Mouse (Mus musculus) lung, embryonic 14.5 days (tissue): Measurements from ENCODE around the gene Tns3. TPM values are rescaled to one million over a fixed set of nuclear protein-coding genes. Genes with fewer than 3 reads are reported as not detected.
A peak's percentile ranks its signal among the peaks of the same experiment; 100 is the strongest.

Source experiments
- ATAC-seq: fragments of 200-750 bp; cut with Nextera tagmentation; 2 replicates; pipeline ENCODE4 v1.8.0; 2017; ENCODE audit warnings: mild to moderate bottlenecking, moderate TSS enrichment, moderate library complexity; ENCODE audit not compliant: insufficient read depth
- DNase-seq: peaks from one replicate; pipeline ENCODE4 v3.0.0-alpha.2; 2015
- H3K27ac ChIP-seq: fragments of 300-500 bp; sonication (generic); 2 replicates; pipeline ENCODE4 v1.5.1; 2014; ENCODE audit warnings: low read depth, mild to moderate bottlenecking, moderate library complexity
- H3K27me3 ChIP-seq: fragments of 300-500 bp; sonication (generic); 2 replicates; pipeline ENCODE4 v1.6.1; 2014; ENCODE audit warnings: low read length, control low read depth; ENCODE audit not compliant: insufficient read depth
- H3K36me3 ChIP-seq: fragments of 300-500 bp; sonication (generic); 2 replicates; pipeline ENCODE4 v1.6.1; 2014; ENCODE audit warnings: control low read depth; ENCODE audit not compliant: insufficient read depth
- H3K4me1 ChIP-seq: fragments of 300-500 bp; sonication (generic); 2 replicates; pipeline ENCODE4 v1.6.1; 2014; ENCODE audit warnings: antibody characterized with exemption, control low read depth; ENCODE audit not compliant: insufficient read depth
- H3K4me2 ChIP-seq: fragments of 300-500 bp; sonication (generic); 2 replicates; pipeline ENCODE4 v1.6.1; 2014; ENCODE audit warnings: mild to moderate bottlenecking
- H3K4me3 ChIP-seq: fragments of 300-500 bp; sonication (generic); 2 replicates; pipeline ENCODE4 v1.5.1; 2014; ENCODE audit warnings: low read depth, low read length
- H3K9ac ChIP-seq: fragments of 300-500 bp; sonication (generic); 2 replicates; pipeline ENCODE4 v1.6.1; 2014
- H3K9me3 ChIP-seq: fragments of 300-500 bp; sonication (generic); 2 replicates; pipeline ENCODE4 v1.6.1; 2016; ENCODE audit warnings: low read depth, low read length, control low read depth
- CTCF ChIP-seq: IDR thresholded peaks from 2 replicates; pipeline ENCODE4 v1.5.1; 2016; ENCODE audit warnings: antibody characterized with exemption, low read depth
- WGBS: fragments of 180-500 bp; shearing (Covaris S2); extraction: QIAGEN DNeasy Blood & Tissue Kit; methylation state at CpG from one replicate; pipeline ENCODE4 v1.1.7; 2014; 5-methylcytosine and 5-hydroxymethylcytosine counted together
- polyA plus RNA-seq: library from polyadenylated mRNA; unstranded; fragments of >200 nt; fragmentation: Nextera tagmentation; extraction: Ambion mirVana; gene quantifications from 2 replicates; pipeline ENCODE4 v1.2.1, GENCODE M21; 2014

Tns3 gene
- polyA plus RNA-seq, 1 experiment from 2014 or later = 41.0 TPM

DNA sequence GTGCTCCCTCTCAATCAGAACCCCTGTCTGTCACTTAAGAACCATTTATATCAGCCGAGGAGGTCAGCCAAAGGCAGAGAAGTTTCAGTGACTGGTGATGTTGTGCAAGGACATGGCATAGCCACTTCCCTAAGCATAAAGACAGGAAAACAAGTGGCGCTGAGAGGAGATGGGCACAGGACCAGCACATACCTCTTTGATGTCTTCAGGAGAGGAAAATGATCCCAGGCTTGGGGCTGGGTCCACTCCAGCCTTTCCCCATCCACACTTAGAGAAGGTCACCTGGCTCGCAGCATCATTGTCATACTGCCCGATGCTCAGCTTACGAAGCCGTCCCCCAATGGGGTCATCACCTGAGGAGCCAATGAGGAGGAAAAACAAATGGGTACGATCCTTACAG, 185.0 kb downstream of the Tns3 start:
- TF ChIP-seq CTCF = no peak
- Histone ChIP-seq H3K4me2 (no peak overlapping the region), H3K27ac (no peak overlapping the region), H3K27me3 (no peaks in the 10 kb centered on the region), H3K4me3 (no peak overlapping the region), H3K4me1 (no peaks in the 10 kb centered on the region), H3K9ac (no peak overlapping the region), H3K9me3 (no peaks in the 10 kb centered on the region), H3K36me3 (peaks cover 43% of the 10 kb centered on the region)
- ATAC-seq = no peak
- WGBS = 94% methylated on average over 7 of the region's 7 CpGs
- DNase-seq = no peak

DNA sequence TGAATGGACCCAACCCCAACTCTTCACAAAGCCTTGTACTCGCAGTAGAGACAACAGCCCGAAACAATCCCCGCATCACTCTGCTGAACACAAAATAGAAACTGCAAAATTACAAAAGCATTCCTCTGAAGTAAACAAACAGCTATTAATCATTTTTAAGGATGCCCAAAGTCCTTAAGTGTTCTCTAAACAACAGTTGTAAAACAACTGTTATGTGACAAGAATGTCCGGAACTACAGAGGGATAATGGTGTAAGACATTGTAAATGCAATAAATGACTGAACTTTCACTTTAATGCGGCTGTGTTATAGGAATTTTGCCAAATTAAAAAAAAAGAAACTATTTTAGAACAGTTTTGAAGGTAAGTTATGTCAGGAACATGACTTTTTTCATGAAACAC, 190.7 kb downstream of the Tns3 start:
- ATAC-seq (no peak), DNase-seq (peak; percentile 69)
- peaks cover 30% of the 10 kb centered on the region for H3K4me1 ChIP-seq
- no peak overlapping the region for H3K4me3 ChIP-seq
- H3K4me2 ChIP-seq = no peak overlapping the region
- no peak overlapping the region for H3K27ac ChIP-seq
- no peak for TF ChIP-seq CTCF
- H3K36me3 ChIP-seq = peaks cover 33% of the 10 kb centered on the region
- 54% methylated on average over 5 of the region's 5 CpGs for WGBS
- H3K27me3 ChIP-seq = no peaks in the 10 kb centered on the region
- H3K9me3 ChIP-seq = no peaks in the 10 kb centered on the region
- H3K9ac ChIP-seq = no peak overlapping the region

DNA sequence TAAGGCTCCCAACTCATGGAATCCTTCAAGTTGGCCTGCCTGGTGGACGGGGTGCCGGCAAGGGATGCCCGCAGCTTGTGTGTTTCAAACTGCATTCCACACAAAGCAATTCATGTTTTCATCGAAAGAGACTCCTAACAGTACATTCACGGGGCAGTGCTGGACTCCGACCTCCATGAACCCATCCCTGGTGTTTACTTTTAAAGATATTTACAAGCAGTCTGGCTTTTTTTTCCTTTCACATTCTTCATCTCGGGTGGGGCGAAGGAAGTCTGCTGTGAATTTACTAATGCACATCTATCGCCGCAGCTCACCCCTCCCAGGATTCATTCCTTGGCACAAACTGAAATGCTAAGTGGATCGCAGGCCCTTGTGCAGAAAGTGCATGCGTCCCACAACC, 191.9 kb downstream of the Tns3 start:
- TF ChIP-seq CTCF = no peak
- 57% methylated on average over 12 of the region's 12 CpGs for WGBS
- peaks cover 21% of the 10 kb centered on the region for H3K36me3 ChIP-seq
- ATAC-seq (no peak), DNase-seq (peak; percentile 42)
- H3K27ac ChIP-seq = peak overlapping the region; percentile 27; the same call in 1 of the 2 replicates
- H3K27me3 ChIP-seq = no peaks in the 10 kb centered on the region
- peaks cover 34% of the 10 kb centered on the region for H3K4me1 ChIP-seq
- no peak overlapping the region for H3K4me3 ChIP-seq
- no peak overlapping the region for H3K9ac ChIP-seq
- no peak overlapping the region for H3K4me2 ChIP-seq
- H3K9me3 ChIP-seq = no peaks in the 10 kb centered on the region

DNA sequence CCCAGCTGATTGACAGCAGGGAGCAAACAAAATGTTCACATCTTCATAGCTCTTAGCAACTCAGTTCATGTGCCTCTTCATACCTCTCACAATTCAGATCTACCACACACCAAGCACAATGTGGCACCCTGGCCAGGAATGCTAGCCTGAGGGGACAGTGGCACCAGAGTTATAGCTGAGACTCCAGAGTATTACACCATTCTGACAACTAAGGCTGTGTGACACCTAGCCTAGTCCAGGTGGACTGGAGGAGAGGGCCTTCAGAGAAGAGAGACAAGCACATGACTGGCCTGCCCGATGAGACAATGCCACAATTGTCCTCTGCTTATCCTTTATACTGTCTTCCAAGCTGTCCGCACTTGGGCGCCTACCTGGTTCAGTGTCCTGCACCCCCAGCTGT, 192.8 kb downstream of the Tns3 start:
- no peak for TF ChIP-seq CTCF
- no peak overlapping the region for H3K27ac ChIP-seq
- WGBS = 89% methylated on average over 3 of the region's 3 CpGs
- no peak overlapping the region for H3K4me3 ChIP-seq
- H3K9ac ChIP-seq = no peak overlapping the region
- no peaks in the 10 kb centered on the region for H3K27me3 ChIP-seq
- no peak for DNase-seq
- no peak overlapping the region for H3K4me2 ChIP-seq
- H3K9me3 ChIP-seq = no peaks in the 10 kb centered on the region
- no peak for ATAC-seq
- H3K4me1 ChIP-seq = peaks cover 42% of the 10 kb centered on the region
- H3K36me3 ChIP-seq = peaks cover 12% of the 10 kb centered on the region; the same call in 1 of the 2 replicates

DNA sequence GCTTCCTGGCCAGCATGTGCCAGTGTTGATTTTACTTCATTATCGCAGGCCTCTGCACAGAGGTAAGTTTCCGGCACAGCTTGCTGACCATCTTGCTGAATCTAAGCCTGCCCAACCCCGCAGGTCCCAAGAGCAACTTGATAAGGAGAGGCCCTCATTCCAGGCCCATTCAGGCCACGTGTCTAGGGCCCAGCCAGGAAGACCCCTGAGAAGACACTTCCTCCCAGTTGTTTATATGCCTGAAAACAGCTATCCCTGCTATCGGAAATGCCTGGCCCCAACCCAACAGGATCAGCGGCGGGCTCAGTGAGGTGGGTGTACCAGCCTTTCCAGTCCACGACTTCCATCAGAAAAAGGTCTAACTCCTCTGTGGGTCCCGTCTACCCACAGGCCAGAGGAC, 194.8 kb downstream of the Tns3 start:
- Histone ChIP-seq H3K36me3 (0 out of 2 replicates have a peak, but pooled peaks cover 7% of the 10 kb centered on the region), H3K4me3 (no peak overlapping the region), H3K4me1 (peaks cover 45% of the 10 kb centered on the region), H3K9ac (no peak overlapping the region), H3K4me2 (peak overlapping the region; percentile 91), H3K27ac (peak overlapping the region; percentile 90), H3K9me3 (no peaks in the 10 kb centered on the region), H3K27me3 (no peaks in the 10 kb centered on the region)
- 27% methylated on average over 9 of the region's 9 CpGs for whole genome bisulfite sequencing
- DNase-seq (peak; percentile 60), ATAC-seq (no peak; the same call in 1 of the 2 replicates)
- TF ChIP-seq CTCF = no peak

DNA sequence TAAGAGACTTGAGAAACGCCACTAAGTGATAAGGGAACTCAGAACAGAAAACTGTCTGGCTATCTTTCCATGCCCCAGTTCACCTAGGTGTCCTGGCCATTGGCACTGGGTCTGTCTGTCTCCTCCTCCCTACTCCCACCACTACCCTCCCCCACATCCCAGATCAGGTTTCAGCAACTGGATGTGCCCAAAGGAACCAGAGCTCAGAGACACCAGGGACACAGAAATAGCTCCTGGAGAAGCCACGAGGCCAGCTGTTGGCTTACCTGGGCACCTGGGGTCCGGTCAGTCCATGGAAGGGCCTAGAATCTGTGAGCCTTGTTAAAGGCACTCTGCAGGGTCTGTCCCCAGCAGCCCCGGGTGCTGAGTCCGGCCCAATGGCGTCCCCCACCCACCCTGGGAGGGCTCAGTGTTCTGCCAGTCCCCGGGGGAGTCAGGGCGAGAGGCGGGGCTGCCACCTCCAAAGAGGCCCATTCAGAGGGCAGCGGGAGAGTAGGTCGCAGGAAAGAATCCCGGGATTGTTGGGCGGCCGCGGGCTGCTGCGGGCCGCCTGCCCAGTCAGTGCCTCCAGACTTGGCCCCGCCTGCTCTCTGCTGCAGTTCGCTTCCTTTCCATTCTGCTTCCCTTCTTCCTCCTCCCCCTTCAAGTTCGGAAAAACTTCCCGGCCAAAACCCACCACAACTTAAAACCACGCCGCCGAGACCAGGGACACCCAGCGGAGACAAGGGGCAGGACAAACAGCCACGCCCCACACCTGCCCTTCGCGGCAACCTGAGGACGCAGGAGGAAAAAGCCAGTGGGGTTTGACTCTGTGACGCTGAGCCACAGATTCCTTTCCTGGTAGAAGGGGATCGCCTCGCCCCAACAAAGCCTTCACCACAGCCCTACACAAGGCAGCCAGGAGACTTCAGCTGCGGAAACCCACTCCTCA, 195.9 kb downstream of the Tns3 start:
- peak overlapping the region; percentile 56 for H3K4me3 ChIP-seq
- peaks cover 43% of the 10 kb centered on the region for H3K4me1 ChIP-seq
- peak; percentile 38; the same call in 1 of the 2 replicates for TF ChIP-seq CTCF

DNA sequence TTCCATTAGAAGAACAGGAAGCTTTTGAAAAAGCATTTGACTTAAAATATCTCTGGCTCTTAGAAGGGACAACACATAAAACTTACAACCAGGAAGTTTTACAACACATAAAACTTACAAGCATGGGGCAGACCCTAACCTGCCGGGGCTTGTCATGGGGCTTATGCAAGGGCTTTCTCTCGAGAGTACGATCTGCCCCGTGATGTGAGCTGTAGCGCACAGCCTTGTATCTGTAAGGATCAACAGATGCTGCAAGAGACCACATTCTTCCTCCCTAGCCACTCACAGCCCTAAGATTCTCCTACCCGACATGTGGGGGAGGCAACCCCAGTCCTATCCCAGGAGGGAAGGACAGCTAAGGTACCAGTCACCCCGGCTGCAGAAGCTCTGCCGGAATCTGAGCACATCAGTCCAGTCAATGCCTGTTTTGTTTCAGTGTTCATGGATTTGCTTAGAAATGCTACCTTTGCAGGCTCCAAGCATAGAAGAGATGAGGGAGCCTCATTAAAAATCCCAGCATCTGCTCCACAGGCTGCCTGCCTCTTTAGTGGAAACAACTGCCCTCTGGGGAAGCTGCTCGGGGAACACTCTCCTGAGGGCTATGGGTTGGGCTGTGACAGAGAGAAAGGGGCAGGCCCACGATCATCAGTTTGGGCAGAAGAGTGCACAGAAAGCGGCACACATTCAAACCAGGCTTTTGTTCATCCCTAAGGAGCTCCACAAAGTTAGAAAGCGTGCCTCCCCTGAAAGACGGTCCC, 196.8 kb downstream of the Tns3 start:
- peak overlapping the region; percentile 91 for H3K4me2 ChIP-seq
- peak; percentile 26 for ATAC-seq
- WGBS = 15% methylated on average over 13 of the region's 13 CpGs
- H3K9ac ChIP-seq = peak overlapping the region; percentile 71
- peaks cover 22% of the 10 kb centered on the region for H3K36me3 ChIP-seq
- no peaks in the 10 kb centered on the region for H3K9me3 ChIP-seq
- peaks cover 37% of the 10 kb centered on the region for H3K4me1 ChIP-seq
- peak; percentile 52 for DNase-seq
- peak overlapping the region; percentile 56 for H3K4me3 ChIP-seq
- peak overlapping the region; percentile 90 for H3K27ac ChIP-seq
- no peaks in the 10 kb centered on the region for H3K27me3 ChIP-seq
- TF ChIP-seq CTCF = no peak

More for the DNA sequence above, 195.9 kb downstream of the Tns3 start:
- Histone ChIP-seq H3K36me3 (peaks cover 16% of the 10 kb centered on the region; the same call in 1 of the 2 replicates), H3K9me3 (no peaks in the 10 kb centered on the region), H3K27ac (peak overlapping the region; percentile 90), H3K4me2 (peak overlapping the region; percentile 91), H3K9ac (peak overlapping the region; percentile 71), H3K27me3 (no peaks in the 10 kb centered on the region)
- DNase-seq (peak; percentile 92), ATAC-seq (peak; percentile 90)
- WGBS = 1% methylated on average over 33 of the region's 33 CpGs
